Mouse (Mus musculus) olfactory bulb, adult 2 months (tissue): ENCODE results near the gene 4930451I11Rik. TPM values are rescaled to one million over a fixed set of nuclear protein-coding genes. Genes with fewer than 3 reads are reported as not detected.

Source experiments
- H3K27ac ChIP-seq: fragments of 200-500 bp; 2 replicates; pipeline ENCODE4 v1.5.1; 2012; ENCODE audit warnings: low read depth, low read length; ENCODE audit not compliant: insufficient read depth
- H3K4me1 ChIP-seq: fragments of 200-500 bp; 2 replicates; pipeline ENCODE4 v1.6.1; 2012; ENCODE audit warnings: low read length; ENCODE audit not compliant: control insufficient read depth, insufficient read depth
- H3K4me3 ChIP-seq: fragments of 200-500 bp; 2 replicates; pipeline ENCODE4 v1.5.1; 2012; ENCODE audit warnings: mild to moderate bottlenecking, low read depth, low read length, moderate library complexity; ENCODE audit not compliant: insufficient read depth
- CTCF ChIP-seq: fragments of 200-500 bp; IDR thresholded peaks from 2 replicates; pipeline ENCODE4 v1.5.1; 2012; ENCODE audit warnings: low read depth, mild to moderate bottlenecking, low read length, moderate library complexity; ENCODE audit not compliant: insufficient read depth
- POLR2A ChIP-seq: fragments of 200-500 bp; IDR thresholded peaks from 2 replicates; pipeline ENCODE4 v1.6.1; 2012; ENCODE audit warnings: mild to moderate bottlenecking, low read depth, low read length, moderate library complexity; ENCODE audit not compliant: insufficient read depth
- WGBS: fragments of 180-500 bp; shearing (Covaris S2); methylation state at CpG from one replicate; pipeline ENCODE4 v1.1.7; 2018; 5-methylcytosine and 5-hydroxymethylcytosine counted together
- polyA plus RNA-seq: library from polyadenylated mRNA; stranded (reverse); fragments of >200 nt; gene quantifications from 2 replicates; pipeline ENCODE4 v1.2.4, GENCODE M21; 2012; ENCODE audit warnings: low replicate concordance; ENCODE audit not compliant: missing spikeins, insufficient read depth, insufficient read length

Gene 4930451I11Rik
- polyA plus RNA-seq, 1 experiment = not detected

GRCm38 (mm10) chr7:126808703-126809455 is 22.6 kb downstream of the 4930451I11Rik start:
- Histone ChIP-seq H3K4me3 (peak overlapping the region; percentile 82), H3K4me1 (peaks cover 14% of the 10 kb centered on the region), H3K27ac (peak overlapping the region; percentile 53)
- TF ChIP-seq POLR2A = peak; percentile 44; the same call in 1 of the 2 replicates
- TF ChIP-seq CTCF = no peak
- whole genome bisulfite sequencing = under 1% methylated on average over 43 of the region's 43 CpGs

DNA sequence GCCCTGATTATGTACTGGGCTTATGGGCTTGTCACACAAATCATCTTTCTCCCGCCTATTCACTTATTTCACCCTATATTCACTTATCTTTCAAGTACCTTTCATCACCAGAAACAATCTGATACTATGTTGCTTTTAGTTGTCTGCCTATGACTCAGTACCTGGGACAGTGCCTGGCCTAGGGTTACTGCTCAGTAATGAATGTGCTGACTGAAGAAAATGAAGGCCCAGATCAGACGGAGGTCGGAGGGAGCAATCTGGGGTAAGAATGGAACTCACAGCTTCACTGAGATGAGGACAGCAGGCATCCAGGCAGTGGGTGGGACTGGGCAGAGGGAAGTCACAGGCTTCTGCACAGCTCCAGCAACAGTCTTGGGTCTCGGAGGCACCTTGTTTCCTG is 24.0 kb downstream of the 4930451I11Rik start:
- WGBS = 71% methylated on average over 4 of the region's 4 CpGs
- Histone ChIP-seq H3K27ac (no peak overlapping the region), H3K4me1 (peaks cover 14% of the 10 kb centered on the region), H3K4me3 (no peak overlapping the region)
- no peak for TF ChIP-seq CTCF
- TF ChIP-seq POLR2A = no peak

DNA sequence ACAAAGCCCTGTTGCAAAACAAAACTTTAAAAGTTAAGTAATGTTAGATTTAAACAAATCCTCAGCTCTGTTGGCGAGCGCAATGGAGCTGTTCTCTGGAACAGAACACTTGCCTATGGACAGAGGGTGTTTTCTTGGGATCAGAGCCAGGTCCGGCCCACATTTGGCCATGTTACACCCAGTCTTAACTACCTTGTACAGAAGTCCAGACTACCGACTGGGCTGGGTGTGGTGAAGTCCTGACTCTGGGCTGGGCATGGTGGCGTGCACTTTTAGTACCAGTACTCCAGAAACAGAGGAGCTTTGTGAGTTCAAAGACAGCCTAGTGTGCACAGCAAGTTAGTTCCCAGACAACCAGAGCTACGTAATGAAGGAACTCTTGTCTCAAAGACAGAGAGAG is 24.5 kb downstream of the 4930451I11Rik start:
- no peak for TF ChIP-seq POLR2A
- TF ChIP-seq CTCF = no peak
- no peak overlapping the region for H3K27ac ChIP-seq
- WGBS = 74% methylated on average over 6 of the region's 6 CpGs

DNA sequence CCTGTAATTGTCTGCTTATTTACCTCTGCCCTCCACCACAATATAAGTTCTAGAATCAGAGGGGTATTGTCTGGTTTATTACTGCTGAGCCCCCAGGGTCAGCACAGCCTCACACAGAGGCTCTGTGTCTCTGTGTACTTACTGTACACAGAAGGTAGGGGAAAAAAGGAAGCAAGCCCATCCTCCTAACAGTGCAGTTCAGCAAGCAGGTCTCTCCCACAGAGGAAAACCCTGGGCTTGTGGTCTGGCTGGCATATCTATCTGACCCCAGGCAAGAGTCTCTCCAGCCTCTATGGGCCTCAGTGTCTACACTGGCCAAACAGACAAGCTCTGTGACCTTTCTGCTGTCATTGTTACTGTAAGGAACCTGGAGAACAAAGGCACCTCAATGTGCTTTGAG is 27.7 kb downstream of the 4930451I11Rik start:
- no peak for TF ChIP-seq CTCF
- no peak for TF ChIP-seq POLR2A

More for the DNA sequence above, 24.5 kb downstream of the 4930451I11Rik start:
- Histone ChIP-seq H3K4me3 (no peak overlapping the region), H3K4me1 (peaks cover 14% of the 10 kb centered on the region)

GRCm38 (mm10) chr7:126803181-126803580 is 28.3 kb downstream of the 4930451I11Rik start:
- WGBS = 93% methylated on average over 6 of the region's 6 CpGs
- TF ChIP-seq POLR2A (no peak), CTCF (no peak)
- Histone ChIP-seq H3K4me1 (peaks cover 18% of the 10 kb centered on the region), H3K27ac (no peak overlapping the region), H3K4me3 (no peak overlapping the region)

More for the DNA sequence above, 27.7 kb downstream of the 4930451I11Rik start:
- Histone ChIP-seq H3K4me1 (peaks cover 24% of the 10 kb centered on the region), H3K4me3 (no peak overlapping the region), H3K27ac (no peak overlapping the region)

DNA sequence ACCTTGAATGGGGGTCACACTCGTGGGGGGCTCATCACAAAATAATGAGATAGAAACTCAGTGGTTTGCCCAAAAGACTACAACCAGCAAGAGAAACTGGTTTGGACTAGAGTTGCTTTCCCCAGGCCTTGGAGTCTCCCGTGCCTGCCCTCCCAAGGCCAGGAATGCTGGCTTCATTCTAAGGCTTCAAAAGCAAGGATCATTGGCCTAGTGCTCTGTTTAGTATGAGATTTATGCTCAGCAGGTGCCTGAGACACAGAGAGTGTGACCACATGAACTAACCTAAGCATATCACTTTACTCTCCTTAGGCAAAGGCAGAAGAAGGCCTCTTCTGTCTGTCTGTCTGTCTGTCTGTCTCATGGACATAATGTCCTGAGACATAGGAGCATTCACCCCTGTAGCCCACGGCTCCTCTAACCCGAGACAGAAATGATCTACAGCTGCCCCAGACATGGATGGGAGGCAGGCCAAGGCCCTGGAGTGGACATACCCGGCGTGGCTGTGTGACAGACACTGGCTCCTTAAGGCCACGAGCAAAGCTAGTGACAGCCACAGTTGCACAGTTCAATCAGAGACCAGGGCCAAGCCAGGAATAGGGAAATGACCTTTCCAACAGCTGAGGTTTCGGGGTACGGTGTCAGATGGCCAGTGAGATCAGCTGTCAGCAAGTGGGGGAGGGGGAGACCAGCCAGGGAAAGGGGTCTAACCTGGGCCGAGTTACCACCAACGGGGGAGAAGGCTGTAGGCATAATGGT is 29.1 kb downstream of the 4930451I11Rik start:
- no peak for TF ChIP-seq POLR2A
- no peak for TF ChIP-seq CTCF
- WGBS = 88% methylated on average over 11 of the region's 11 CpGs
- Histone ChIP-seq H3K4me1 (peaks cover 11% of the 10 kb centered on the region), H3K27ac (no peak overlapping the region), H3K4me3 (no peak overlapping the region)

GRCm38 (mm10) chr7:126801057-126801422 is 30.4 kb downstream of the 4930451I11Rik start:
- no peak for TF ChIP-seq POLR2A
- no peak for TF ChIP-seq CTCF
- H3K4me1 ChIP-seq = peaks cover 20% of the 10 kb centered on the region
- no peak overlapping the region for H3K27ac ChIP-seq
- WGBS = 93% methylated on average over 16 of the region's 16 CpGs
- no peak overlapping the region for H3K4me3 ChIP-seq

GRCm38 (mm10) chr7:126800269-126801056 is 31.0 kb downstream of the 4930451I11Rik start:
- 49% methylated on average over 5 of the region's 5 CpGs for WGBS
- Histone ChIP-seq H3K27ac (peak overlapping the region; percentile 92), H3K4me1 (peaks cover 26% of the 10 kb centered on the region), H3K4me3 (peak overlapping the region; percentile 95)
- no peak for TF ChIP-seq POLR2A
- TF ChIP-seq CTCF = no peak
